In genomic region chr3:95281216-95282126, GRCm38 (mm10) we compare ENCODE assay signal across 8 mouse cellular contexts. TPM values are rescaled to one million over a fixed set of nuclear protein-coding genes. Genes with fewer than 3 reads are reported as not detected.
A peak's percentile ranks its signal among the peaks of the same experiment; 100 is the strongest.
DNase-seq lines count a peak whose midpoint lies in the region; ATAC-seq and TF ChIP-seq lines count a peak whose summit lies in the region.

Mindy1 (plus strand) TSS chr3:95281345.
Prune1 (minus strand) TSS chr3:95282076.

- intact Hi-C loops in heart, postnatal 10 days (cut with DNase I), result loop anchor here (2.0 kb wide), 1 partner anchor 33 kb away; the partner anchor contains the start of gene Cers2

- H3K9ac ChIP-seq in forebrain, embryonic 13.5 days, result peak within 1 kb of the TSS; percentile 87
- H3K9ac ChIP-seq in liver, postnatal 0 days (replicated peaks), result peak within 1 kb of the TSS; percentile 86
- H3K9ac ChIP-seq in neural tube, embryonic 14.5 days (replicated peaks; ENCODE audit: low read depth, low read length), result peak within 1 kb of the TSS; percentile 88

- H3K27ac ChIP-seq in forebrain, embryonic 13.5 days, result peak within 1 kb of the TSS; percentile 96
- peak within 1 kb of the TSS; percentile 98 for H3K27ac ChIP-seq in liver, postnatal 0 days (ENCODE audit: low read depth)
- peak within 1 kb of the TSS; percentile 88 for H3K27ac ChIP-seq in neural tube, embryonic 14.5 days (ENCODE audit: low read depth, low read length)

- 0 out of 2 replicates have a peak, but pooled peaks have one; percentile 49 for TF ChIP-seq EP300 in liver, postnatal 0 days (IDR thresholded peaks at IDR 0.05; ENCODE audit: low read depth)

- no peaks in the 10 kb centered on the region for H3K9me3 ChIP-seq in E14TG2a.4 (ENCODE audit: low read length)
- no peaks in the 10 kb centered on the region for H3K9me3 ChIP-seq in forebrain, embryonic 13.5 days (replicated peaks)
- H3K9me3 ChIP-seq in liver, postnatal 0 days (ENCODE audit: low read length), result no peaks in the 10 kb centered on the region
- no peaks in the 10 kb centered on the region for H3K9me3 ChIP-seq in neural tube, embryonic 14.5 days (ENCODE audit: control insufficient read depth, low read length)

- peak; percentile 95 for ATAC-seq in forebrain, embryonic 13.5 days
- peak; percentile 82 for ATAC-seq in liver, postnatal 0 days
- ATAC-seq in neural tube, embryonic 14.5 days (ENCODE audit: low read depth), result peak; percentile 90

- H3K36me3 ChIP-seq in E14TG2a.4 (ENCODE audit: insufficient read depth, low read length), result peaks cover 18% of the 10 kb centered on the region
- H3K36me3 ChIP-seq in forebrain, embryonic 13.5 days (ENCODE audit: poor library complexity, severe bottlenecking), result 0 out of 2 replicates have a peak, but pooled peaks cover 4% of the 10 kb centered on the region
- H3K36me3 ChIP-seq in liver, postnatal 0 days (replicated peaks; ENCODE audit: insufficient read depth, low read length), result 0 out of 2 replicates have a peak, but pooled peaks cover 2% of the 10 kb centered on the region
- H3K36me3 ChIP-seq in neural tube, embryonic 14.5 days (ENCODE audit: control insufficient read depth, insufficient read depth, low read length), result no peaks in the 10 kb centered on the region

- peak; percentile 98 for DNase-seq in c-Kit-positive CD71-positive TER-119-positive erythroid progenitor cells, embryonic 14.5 days (ENCODE audit: low spot score)
- peak; percentile 99 for DNase-seq in heart, postnatal 10 days
- peak; percentile 99 for DNase-seq in large intestine, adult 2 months (ENCODE audit: low read depth, low spot score)
- DNase-seq in liver, postnatal 0 days, result peak; percentile 99
- peak; percentile 99 for DNase-seq in testis, postnatal 10 days (ENCODE audit: low spot score)

- no peak for TF ChIP-seq CTCF in E14TG2a.4 (conservative IDR thresholded peaks at IDR 0.05; ENCODE audit: low read length)
- TF ChIP-seq CTCF in liver, postnatal 0 days (IDR thresholded peaks at IDR 0.05; ENCODE audit: low read depth), result peak; percentile 63

- under 1% methylated on average over 53 of the region's 53 CpGs for WGBS in forebrain, embryonic 13.5 days
- WGBS in large intestine, adult 2 months, result under 1% methylated on average over 53 of the region's 53 CpGs
- WGBS in liver, postnatal 0 days (ENCODE audit: insufficient replicate concordance), result 1% methylated on average over 52 of the region's 53 CpGs
- under 1% methylated on average over 53 of the region's 53 CpGs for WGBS in neural tube, embryonic 14.5 days

- H3K27me3 ChIP-seq in E14TG2a.4 (ENCODE audit: insufficient read depth, low read length), result no peaks in the 10 kb centered on the region
- no peaks in the 10 kb centered on the region for H3K27me3 ChIP-seq in forebrain, embryonic 13.5 days
- H3K27me3 ChIP-seq in liver, postnatal 0 days (ENCODE audit: insufficient read depth, low read length), result no peaks in the 10 kb centered on the region
- H3K27me3 ChIP-seq in neural tube, embryonic 14.5 days (ENCODE audit: control insufficient read depth, insufficient read depth, low read length), result no peaks in the 10 kb centered on the region

- H3K4me1 ChIP-seq in E14TG2a.4 (replicated peaks; ENCODE audit: low read depth, low read length), result peaks cover 77% of the 10 kb centered on the region
- peaks cover 41% of the 10 kb centered on the region for H3K4me1 ChIP-seq in forebrain, embryonic 13.5 days
- peaks cover 34% of the 10 kb centered on the region for H3K4me1 ChIP-seq in liver, postnatal 0 days (ENCODE audit: insufficient read depth)
- H3K4me1 ChIP-seq in neural tube, embryonic 14.5 days (ENCODE audit: control insufficient read depth, insufficient read depth, low read length), result peaks cover 21% of the 10 kb centered on the region

- H3K4me3 ChIP-seq in E14TG2a.4 (replicated peaks; ENCODE audit: low read length), result peak within 1 kb of the TSS; percentile 95
- peak within 1 kb of the TSS; percentile 67 for H3K4me3 ChIP-seq in forebrain, embryonic 13.5 days
- H3K4me3 ChIP-seq in liver, postnatal 0 days (ENCODE audit: low read depth, low read length), result peak within 1 kb of the TSS; percentile 74
- peak within 1 kb of the TSS; percentile 57 for H3K4me3 ChIP-seq in neural tube, embryonic 14.5 days (ENCODE audit: low read depth, low read length)

- peak within 1 kb of the TSS; percentile 83 for H3K4me2 ChIP-seq in forebrain, embryonic 13.5 days
- peak within 1 kb of the TSS; percentile 83 for H3K4me2 ChIP-seq in liver, postnatal 0 days (ENCODE audit: low read depth, low read length)
- H3K4me2 ChIP-seq in neural tube, embryonic 14.5 days (ENCODE audit: low read depth, low read length), result peak within 1 kb of the TSS; percentile 57

RNA-seq across cellular contexts. Expression of gene Mindy1, which starts in this region (rescaled TPM):
- 39.6 and 40.0 TPM in 2 replicates for polyA plus RNA-seq in forebrain, embryonic 13.5 days (2015; fragmentation: Nextera tagmentation; extraction: Ambion mirVana)
- 10 to 100 TPM; 27.7 TPM for total RNA-seq in heart, postnatal 10 days (2021)
- polyA plus RNA-seq in large intestine, adult 2 months (2012; rRNA removed), result 71.9 and 82.6 TPM in 2 replicates
- 41.4 and 42.8 TPM in 2 replicates for polyA plus RNA-seq in liver, postnatal 0 days (2015; fragmentation: Nextera tagmentation; extraction: Ambion mirVana)
- polyA plus RNA-seq in neural tube, embryonic 14.5 days (2014; fragmentation: Nextera tagmentation; extraction: Ambion mirVana), result 37.2 and 47.3 TPM in 2 replicates

RNA-seq across cellular contexts. Expression of gene Prune1, which starts in this region (rescaled TPM):
- 28.4 and 32.7 TPM in 2 replicates for polyA plus RNA-seq in forebrain, embryonic 13.5 days (2015; fragmentation: Nextera tagmentation; extraction: Ambion mirVana)
- 10 to 100 TPM; 28.8 to 35.2 TPM for total RNA-seq in heart, postnatal 10 days (2021)
- polyA plus RNA-seq in large intestine, adult 2 months (2012; rRNA removed), result 15.7 and 18.8 TPM in 2 replicates
- polyA plus RNA-seq in liver, postnatal 0 days (2015; fragmentation: Nextera tagmentation; extraction: Ambion mirVana), result 10.6 and 10.7 TPM in 2 replicates
- polyA plus RNA-seq in neural tube, embryonic 14.5 days (2014; fragmentation: Nextera tagmentation; extraction: Ambion mirVana), result 59.1 and 66.7 TPM in 2 replicates

Comparison
In these comparisons a context has a peak if more than half of its experiments do, and no peak if none do; other contexts are left out.
1. Peak in every context shown above with its lines: DNase-seq, ATAC-seq, H3K4me3 ChIP-seq and H3K27ac ChIP-seq.